Mouse (Mus musculus) bone marrow, adult 2 months (tissue): Measurements from ENCODE around the gene Dok5.

ENCODE experiments used
- CTCF ChIP-seq: fragments of 200-500 bp; IDR thresholded peaks from 2 replicates; pipeline ENCODE4 v1.5.1; 2011; ENCODE audit warnings: low read length, control low read depth; ENCODE audit not compliant: control insufficient read depth, insufficient read depth
- POLR2A ChIP-seq: fragments of 200-500 bp; IDR thresholded peaks from 2 replicates; pipeline ENCODE4 v1.6.1; 2011; ENCODE audit warnings: low read depth, mild to moderate bottlenecking, control low read depth, low read length, borderline replicate concordance; ENCODE audit not compliant: control insufficient read depth

DNA sequence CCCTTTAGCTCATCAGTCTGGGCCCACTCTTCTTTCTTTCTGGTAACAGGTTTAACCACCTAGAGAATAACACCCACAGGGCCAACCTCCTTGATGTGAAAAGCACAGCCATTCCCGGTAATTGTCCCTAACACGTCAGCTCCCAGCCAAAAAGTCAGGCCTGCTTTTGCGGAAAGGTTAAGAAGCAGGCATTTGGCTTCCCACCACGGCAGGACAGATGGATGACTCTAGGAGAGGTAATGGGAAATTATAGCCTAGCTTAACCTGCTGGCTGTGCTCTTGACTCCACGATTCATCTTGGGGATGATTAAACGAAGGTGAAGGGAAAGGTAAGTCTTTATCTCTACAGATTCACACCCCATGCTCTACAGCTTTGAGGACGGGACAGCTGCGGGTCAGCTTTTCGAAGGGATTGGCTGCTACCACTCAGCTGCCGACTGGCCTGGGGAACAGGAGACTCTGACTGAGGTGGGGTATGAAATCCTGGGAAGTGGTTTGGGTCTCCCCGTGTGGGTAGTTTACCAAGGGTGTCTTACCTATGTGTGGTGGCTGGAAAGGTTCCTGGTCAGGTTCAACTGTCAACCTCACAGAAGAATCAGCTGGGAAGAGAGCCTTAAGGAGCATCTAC is 18.8 kb upstream of the Dok5 start:
- TF ChIP-seq POLR2A: no peak
- no peak for TF ChIP-seq CTCF
